Mouse (Mus musculus): ENCODE measurements around the gene Prr19.

Prr19 gene

GRCm38 (mm10) chr7:25290911-25291310, 10.3 kb upstream of the Prr19 start:
- in situ Hi-C loops (cut with MboI) = no loop called here

DNA sequence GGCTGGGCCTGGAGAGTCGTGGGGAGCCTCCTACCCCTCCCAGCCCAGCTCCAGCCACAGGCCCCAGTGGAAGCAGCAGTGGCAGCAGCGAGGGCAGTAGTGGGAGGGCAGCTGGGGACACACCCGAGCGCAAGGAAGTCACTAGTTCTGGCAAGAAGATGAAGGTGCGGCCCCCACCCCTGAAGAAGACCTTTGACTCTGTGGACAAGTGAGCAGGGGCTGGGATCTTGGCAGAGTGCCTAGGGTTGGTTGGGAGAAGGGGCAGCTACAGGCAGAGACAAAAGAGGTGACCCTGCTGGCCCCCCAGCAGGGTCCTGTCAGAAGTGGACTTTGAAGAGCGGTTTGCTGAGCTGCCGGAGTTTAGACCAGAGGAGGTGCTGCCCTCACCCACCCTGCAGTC, 9.1 kb upstream of the Prr19 start:
- in situ Hi-C loops (cut with MboI) = no loop called here

DNA sequence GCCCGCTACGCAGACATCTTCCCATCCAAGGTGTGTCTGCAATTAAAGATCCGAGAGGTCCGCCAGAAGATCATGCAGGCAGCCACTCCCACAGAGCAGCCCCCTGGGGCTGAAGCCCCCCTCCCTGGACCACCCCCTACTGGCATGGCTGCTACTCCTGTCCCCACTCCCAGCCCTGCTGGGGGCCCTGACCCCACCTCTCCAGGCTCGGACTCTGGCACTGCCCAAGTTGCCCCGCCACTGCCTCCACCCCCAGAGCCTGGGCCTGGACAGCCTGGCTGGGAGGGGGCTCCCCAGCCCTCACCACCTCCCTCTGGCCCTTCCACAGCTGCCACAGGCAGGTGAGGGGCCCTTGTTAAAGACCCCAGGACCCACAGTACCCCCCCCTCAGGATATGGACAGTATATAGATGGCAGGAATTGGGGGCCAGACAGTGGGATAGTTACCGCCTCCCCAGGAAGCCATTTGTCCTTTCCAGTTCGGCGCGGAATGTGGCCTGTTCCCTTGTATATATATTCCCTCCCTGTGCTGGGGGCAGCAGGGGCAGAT, 7.9 kb upstream of the Prr19 start:
- in situ Hi-C loops (cut with MboI) = no loop called here

GRCm38 (mm10) chr7:25294495-25294894, 6.7 kb upstream of the Prr19 start:
- in situ Hi-C loops (cut with MboI) = no loop called here

DNA sequence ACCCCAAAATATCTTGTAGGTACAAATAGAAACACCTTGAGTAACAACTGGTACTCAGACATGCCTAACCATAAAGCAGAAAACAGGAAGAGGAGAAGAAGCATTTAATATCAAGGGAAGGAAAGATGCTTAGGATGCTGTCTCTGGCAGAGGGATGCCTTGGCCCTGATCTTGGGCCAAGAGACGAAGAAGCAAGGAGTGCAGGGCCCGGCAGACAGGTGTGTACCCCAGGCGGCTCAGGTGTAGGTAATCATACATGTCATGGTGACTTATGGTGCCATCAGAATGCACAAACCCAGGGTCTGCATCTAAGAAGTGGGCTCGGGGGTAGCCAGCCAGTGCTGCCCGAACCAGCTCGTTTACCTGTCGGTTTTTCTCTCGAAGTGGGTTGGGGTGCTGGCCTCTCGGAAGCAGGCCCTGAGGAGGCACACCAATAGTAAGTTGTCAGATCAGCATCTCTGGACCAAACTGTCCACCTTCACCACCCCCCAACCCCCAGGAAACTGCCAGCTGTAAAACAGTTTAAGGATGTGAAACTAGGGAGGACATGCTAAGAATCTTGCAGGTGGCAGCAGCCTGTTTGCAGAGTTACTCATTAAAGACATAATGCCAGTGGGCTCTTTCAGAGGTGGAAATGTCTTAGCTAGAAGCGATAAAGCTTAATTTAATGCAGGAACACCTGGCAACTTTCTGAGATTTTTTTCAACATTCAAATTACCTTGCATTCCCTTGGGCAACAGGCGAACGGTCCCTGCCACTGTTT, 6.1 kb upstream of the Prr19 start:
- in situ Hi-C loops (cut with MboI) = no loop called here

GRCm38 (mm10) chr7:25296945-25297453, 4.2 kb upstream of the Prr19 start:
- in situ Hi-C loops (cut with MboI) = no loop called here

- in situ Hi-C loops (cut with MboI) = no loop called here
Measured at GRCm38 (mm10) chr7:25297454-25298325, 3.5 kb upstream of the Prr19 start, which contains the start of gene Pafah1b3. TSS of gene Pafah1b3 (minus strand) at chr7:25297986.

GRCm38 (mm10) chr7:25303003-25303684, 1.9 kb downstream of the Prr19 start:
- in situ Hi-C loops (cut with MboI) = no loop called here

- in situ Hi-C loops (cut with MboI) = no loop called here
Measured at GRCm38 (mm10) chr7:25303685-25304006, 2.4 kb downstream of the Prr19 start.

DNA sequence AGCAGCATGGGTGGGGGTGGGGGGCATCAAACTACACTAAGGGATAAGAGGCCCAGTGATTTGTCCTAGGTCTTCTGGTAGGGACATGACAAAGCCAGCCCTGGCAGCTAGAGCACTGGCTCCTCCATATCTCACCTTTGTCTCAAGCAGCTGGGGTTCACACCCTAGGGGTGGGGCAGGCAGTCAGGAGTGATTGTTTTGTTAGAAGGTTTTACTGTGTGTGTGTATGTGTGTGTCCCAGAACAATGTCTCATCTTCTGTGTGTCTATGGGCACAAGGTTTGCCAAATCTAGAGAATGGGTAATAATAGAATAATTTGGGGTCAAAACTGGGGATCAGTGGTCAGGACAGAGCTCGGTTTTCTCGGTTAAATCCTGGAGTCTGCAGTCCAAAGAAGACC, 4.3 kb downstream of the Prr19 start:
- in situ Hi-C loops (cut with MboI) = no loop called here

GRCm38 (mm10) chr7:25305956-25306613, 4.9 kb downstream of the Prr19 start, which contains the start of gene Tmem145:
TSS of gene Tmem145 (plus strand) at chr7:25306106.
- in situ Hi-C loops (cut with MboI) = no loop called here

- in situ Hi-C loops (cut with MboI) = no loop called here
Measured at GRCm38 (mm10) chr7:25306614-25306996, 5.4 kb downstream of the Prr19 start.

GRCm38 (mm10) chr7:25308702-25309318, 7.6 kb downstream of the Prr19 start:
- in situ Hi-C loops (cut with MboI) = no loop called here

DNA sequence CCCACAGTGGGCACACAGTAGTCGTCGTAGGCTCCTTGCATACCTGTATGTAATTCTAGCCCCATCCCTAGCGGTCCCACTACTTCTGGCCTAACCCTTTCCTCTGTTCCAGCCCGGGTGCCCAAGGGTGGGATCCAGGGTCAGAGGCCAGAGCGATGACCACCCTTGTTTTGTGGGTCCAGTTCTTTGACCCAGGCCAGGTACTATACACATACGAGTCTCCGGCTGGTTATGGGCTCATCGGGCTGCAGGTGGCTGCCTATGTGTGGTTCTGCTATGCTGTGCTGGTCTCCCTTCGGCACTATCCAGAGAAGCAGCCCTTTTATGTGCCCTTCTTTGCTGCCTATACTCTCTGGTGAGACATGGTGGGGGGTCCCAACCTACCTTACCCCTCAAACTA, 8.2 kb downstream of the Prr19 start:
- in situ Hi-C loops (cut with MboI) = no loop called here

DNA sequence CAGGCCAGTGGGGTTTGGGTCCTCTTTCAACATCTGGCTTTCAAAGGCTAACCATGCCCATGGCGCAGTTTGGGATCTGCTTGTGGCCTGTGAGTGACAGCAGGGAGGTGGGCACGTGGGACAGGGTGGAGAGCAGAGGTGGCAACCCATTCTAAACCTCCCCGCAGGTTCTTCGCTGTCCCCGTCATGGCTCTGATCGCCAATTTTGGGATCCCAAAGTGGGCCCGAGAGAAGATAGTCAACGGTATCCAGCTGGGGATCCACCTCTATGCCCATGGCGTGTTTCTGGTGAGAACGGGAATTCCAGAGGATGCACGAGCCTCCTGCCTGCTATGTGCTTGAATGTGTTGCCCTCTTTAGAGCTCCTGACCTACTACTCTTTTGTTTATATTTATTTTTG, 10.0 kb downstream of the Prr19 start:
- in situ Hi-C loops (cut with MboI) = no loop called here

GRCm38 (mm10) chr7:25313325-25313724, 12.1 kb downstream of the Prr19 start:
- in situ Hi-C loops (cut with MboI) = no loop called here

- in situ Hi-C loops (cut with MboI) = no loop called here
Measured at GRCm38 (mm10) chr7:25314606-25315305, 13.5 kb downstream of the Prr19 start.

DNA sequence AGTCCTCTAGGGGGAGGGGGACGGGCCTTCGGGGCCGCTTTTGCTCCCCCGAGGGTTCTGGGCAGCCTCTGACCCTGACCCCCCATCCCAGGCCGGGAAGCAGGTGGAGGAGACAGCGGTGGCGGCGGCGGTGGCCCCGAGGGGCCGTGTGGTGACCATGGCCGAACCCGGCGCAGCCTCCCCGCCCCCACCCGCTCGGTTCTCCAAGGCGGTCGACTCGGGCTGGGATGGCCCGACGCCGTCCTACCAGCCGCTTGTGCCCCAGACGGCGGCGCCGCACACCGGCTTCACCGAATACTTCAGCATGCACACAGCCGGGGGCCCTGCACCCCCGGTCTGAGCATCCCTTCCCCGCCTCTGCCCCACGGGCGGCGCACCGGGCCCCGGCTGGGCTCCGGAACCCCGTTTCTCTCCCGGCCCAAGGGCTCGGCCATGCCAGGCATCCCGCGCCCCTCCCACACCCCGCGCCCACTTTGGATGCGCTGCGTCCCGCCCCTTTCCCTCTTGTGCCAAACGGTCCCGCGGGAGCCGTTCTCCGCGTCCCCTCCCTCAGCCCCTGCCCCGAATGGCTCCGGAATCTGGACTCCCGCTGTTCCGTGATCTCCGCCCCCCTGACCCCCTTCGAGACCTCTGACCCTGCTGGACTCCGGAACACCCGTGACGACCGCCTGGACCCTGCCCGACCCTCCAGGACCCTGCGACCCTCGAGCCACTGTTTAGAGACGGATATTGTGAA, 14.3 kb downstream of the Prr19 start:
- in situ Hi-C loops (cut with MboI) = no loop called here

DNA sequence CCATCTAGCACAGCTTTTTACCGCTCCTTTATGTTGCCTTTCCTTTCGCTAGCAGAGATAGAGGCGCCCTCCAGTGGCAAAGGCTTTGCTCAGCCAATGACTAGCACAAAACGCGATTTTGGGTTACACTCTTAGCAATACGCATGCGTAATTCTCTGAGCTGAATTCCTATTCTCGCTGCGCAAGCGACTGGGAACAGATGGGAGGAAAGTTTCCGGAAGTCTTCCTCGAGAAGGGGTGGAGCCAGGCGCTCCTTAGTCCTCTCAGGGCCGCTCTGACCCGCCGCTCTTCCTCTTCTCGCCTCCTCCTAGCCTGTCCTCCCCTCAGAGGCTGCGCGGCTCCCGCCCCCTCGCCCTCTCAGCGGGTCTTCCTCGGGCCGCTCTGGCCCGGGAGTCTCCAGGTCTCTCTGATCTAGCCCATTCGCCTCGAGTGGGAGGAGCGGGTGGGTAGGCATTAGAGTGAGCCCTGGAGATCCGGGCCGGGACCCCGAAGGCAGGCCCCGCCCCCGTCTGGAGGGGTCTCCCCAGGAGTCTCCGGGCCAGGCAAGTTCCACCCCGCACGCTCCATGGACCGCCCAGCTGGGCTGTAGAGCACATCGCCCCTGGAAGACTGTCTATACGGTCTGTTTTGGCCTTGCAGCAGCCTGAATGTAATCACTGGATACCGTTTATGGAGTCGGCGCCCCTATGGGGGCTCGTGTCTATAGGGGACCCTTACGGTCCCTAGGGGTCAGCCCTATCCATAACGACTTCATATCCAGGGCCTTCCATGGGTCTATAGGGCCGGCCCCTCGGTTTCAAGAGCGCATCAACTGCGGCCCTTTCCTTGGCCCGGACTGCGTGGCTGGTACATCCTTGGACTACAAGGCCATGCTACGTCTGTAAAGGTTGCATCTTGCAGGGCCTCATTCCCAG, 15.6 kb downstream of the Prr19 start, which contains the start of gene Megf8:
Megf8 (plus strand) TSS at position 633 of the 914 bp plus-strand sequence.
- in situ Hi-C loops (cut with MboI) = no loop called here
